Mouse (Mus musculus) C2C12 (cell line): ENCODE measurements around the gene Olfr466. TPM values are rescaled to one million over a fixed set of nuclear protein-coding genes. Genes with fewer than 3 reads are reported as not detected.

Source experiments
- H3K27me3 ChIP-seq: one replicate; pipeline ENCODE4 v1.6.1; 2011; ENCODE audit not compliant: control insufficient read depth, insufficient read depth, insufficient read length
- H3K36me3 ChIP-seq: one replicate; pipeline ENCODE4 v1.6.1; 2011; ENCODE audit not compliant: control insufficient read depth, insufficient read depth
- H3K4me3 ChIP-seq: one replicate; pipeline ENCODE4 v1.5.1; 2011; ENCODE audit warnings: mild to moderate bottlenecking, control low read depth; ENCODE audit not compliant: poor library complexity, insufficient read depth, severe bottlenecking
- H3K79me2 ChIP-seq: one replicate; pipeline ENCODE4 v1.6.1; 2011; ENCODE audit not compliant: control insufficient read depth, insufficient read depth
- H3K79me3 ChIP-seq: one replicate; pipeline ENCODE4 v1.6.1; 2011; ENCODE audit warnings: low read depth, control low read depth
- H3ac ChIP-seq: one replicate; pipeline ENCODE3; 2011; ENCODE audit warnings: low read depth; ENCODE audit not compliant: control insufficient read depth, insufficient read length
- CEBPB ChIP-seq: IDR thresholded peaks from one replicate; pipeline ENCODE4 v1.6.1; 2011; ENCODE audit warnings: low read depth, mild to moderate bottlenecking, control low read depth, moderate library complexity
- CTCF ChIP-seq: IDR thresholded peaks from one replicate; pipeline ENCODE4 v1.5.1; 2011; ENCODE audit not compliant: control insufficient read depth, insufficient read depth, insufficient read length
- FOSL1 ChIP-seq: IDR thresholded peaks from one replicate; pipeline ENCODE4 v1.8.0; 2011; ENCODE audit warnings: mild to moderate bottlenecking, low read length; ENCODE audit not compliant: poor library complexity, insufficient read depth, severe bottlenecking
- MAX ChIP-seq: IDR thresholded peaks from one replicate; pipeline ENCODE4 v1.6.1; 2011; ENCODE audit warnings: mild to moderate bottlenecking, control low read depth
- MYOD1 ChIP-seq: IDR thresholded peaks from one replicate; pipeline ENCODE4 v1.6.1; 2011; ENCODE audit warnings: low read depth; ENCODE audit not compliant: control insufficient read depth, insufficient read length
- MYOG ChIP-seq: IDR thresholded peaks from one replicate; pipeline ENCODE4 v1.6.1; 2011; ENCODE audit not compliant: control insufficient read depth, insufficient read length; ENCODE audit errors: extremely low read depth
- USF1 ChIP-seq: IDR thresholded peaks from one replicate; pipeline ENCODE4 v1.6.1; 2011; ENCODE audit warnings: low read depth, mild to moderate bottlenecking, control low read depth, moderate library complexity
- polyA plus RNA-seq: library from polyadenylated mRNA; unstranded; fragments of >200 nt; fragmentation: generic; extraction: Trizol; gene quantifications from one replicate; pipeline ENCODE4 v1.2.1, GENCODE M21; 2012; ENCODE audit warnings: missing spikeins

Gene Olfr466
- polyA plus RNA-seq, 1 experiment = not detected

DNA sequence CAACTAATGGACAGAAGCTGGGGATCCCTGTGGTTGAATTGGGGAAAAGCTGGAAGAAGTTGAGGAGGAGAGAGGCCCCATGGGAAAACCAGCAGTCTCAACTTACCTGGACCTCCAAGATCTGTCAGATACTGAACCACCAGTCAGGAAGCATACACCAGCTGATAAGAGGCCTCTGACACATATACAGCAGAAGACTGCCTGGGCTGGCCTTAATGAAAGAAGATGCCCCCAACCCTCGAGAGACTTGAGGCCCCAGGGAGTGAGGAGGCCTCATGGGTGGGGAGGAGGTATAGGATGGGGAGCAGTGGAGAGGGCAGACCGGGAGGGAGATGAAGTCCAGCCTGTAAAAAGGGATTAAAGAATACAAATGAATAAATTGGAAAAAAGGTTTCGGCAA, 29.1 kb upstream of the Olfr466 start:
- no peak for TF ChIP-seq FOSL1
- no peak for TF ChIP-seq CEBPB
- no peak for TF ChIP-seq CTCF
- no peak for TF ChIP-seq MYOG
- no peak for TF ChIP-seq MYOD1
- no peak for TF ChIP-seq MAX
- TF ChIP-seq USF1 = no peak
- Histone ChIP-seq H3K27me3 (no peaks in the 10 kb centered on the region), H3K79me3 (no peaks in the 10 kb centered on the region), H3K79me2 (no peaks in the 10 kb centered on the region), H3K36me3 (no peaks in the 10 kb centered on the region), H3ac (no peak overlapping the region), H3K4me3 (no peak overlapping the region)

DNA sequence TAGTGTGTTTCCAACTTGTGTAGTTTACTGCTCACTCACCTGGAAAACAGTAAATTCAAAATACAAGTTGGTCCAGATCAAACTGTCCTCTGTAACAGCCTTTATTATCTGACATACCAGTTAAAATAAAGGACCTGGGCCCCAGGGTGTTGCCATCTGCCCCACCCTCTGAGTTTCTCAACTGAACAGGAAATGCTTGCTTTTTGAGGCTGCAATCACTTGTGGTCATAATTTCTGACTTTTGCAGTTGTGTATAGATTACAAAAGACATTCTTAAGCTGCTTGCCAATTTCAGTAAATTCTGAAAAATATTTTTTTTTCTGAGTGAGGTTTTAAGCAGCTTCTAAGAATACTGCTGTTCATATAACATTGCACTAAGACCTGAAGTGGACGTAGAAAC, 27.9 kb upstream of the Olfr466 start:
- Histone ChIP-seq H3K4me3 (no peak overlapping the region), H3K36me3 (no peaks in the 10 kb centered on the region), H3K79me2 (no peaks in the 10 kb centered on the region), H3K79me3 (no peaks in the 10 kb centered on the region), H3K27me3 (no peaks in the 10 kb centered on the region), H3ac (no peak overlapping the region)
- TF ChIP-seq FOSL1 = no peak
- TF ChIP-seq USF1 = no peak
- no peak for TF ChIP-seq MAX

- H3K27me3 ChIP-seq = no peaks in the 10 kb centered on the region
- TF ChIP-seq FOSL1 = no peak
- TF ChIP-seq MYOG = no peak
- no peak for TF ChIP-seq MYOD1
- TF ChIP-seq USF1 = no peak
- no peak for TF ChIP-seq CEBPB
- H3ac ChIP-seq = no peak overlapping the region
- no peaks in the 10 kb centered on the region for H3K36me3 ChIP-seq
- no peaks in the 10 kb centered on the region for H3K79me2 ChIP-seq
- no peak overlapping the region for H3K4me3 ChIP-seq
- H3K79me3 ChIP-seq = no peaks in the 10 kb centered on the region
Measured at GRCm38 (mm10) chr13:65127063-65127847, 22.8 kb upstream of the Olfr466 start.

DNA sequence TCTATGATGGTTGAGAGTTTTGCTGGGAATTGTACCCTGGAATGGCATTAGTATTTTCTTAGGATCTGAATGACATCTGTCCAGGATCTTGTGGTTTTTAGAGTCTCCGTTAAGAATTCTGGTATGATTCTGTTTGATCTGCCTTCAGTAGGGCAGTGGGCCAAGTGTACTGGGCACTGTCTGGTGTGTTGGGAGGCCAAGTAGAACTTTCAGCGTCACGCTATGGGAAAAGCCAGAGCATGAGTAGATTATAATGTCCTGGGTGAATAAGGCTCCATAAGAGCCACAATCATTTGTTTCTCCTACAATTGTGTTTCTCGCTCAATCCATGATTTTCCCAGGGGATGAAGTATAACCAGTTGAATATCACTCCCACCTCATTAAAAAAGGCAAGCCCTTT, 12.3 kb upstream of the Olfr466 start, which contains the start of gene Olfr465-ps1:
Gene Olfr465-ps1 (plus strand): TSS at position 301 of the 400 bp plus-strand sequence.
- H3K27me3 ChIP-seq = no peaks in the 10 kb centered on the region
- TF ChIP-seq USF1 = no peak
- TF ChIP-seq CEBPB = no peak
- no peak for TF ChIP-seq MAX
- TF ChIP-seq MYOG = no peak
- no peak for TF ChIP-seq CTCF
- no peak for TF ChIP-seq FOSL1
- no peak for TF ChIP-seq MYOD1
- H3K79me2 ChIP-seq = no peaks in the 10 kb centered on the region
- no peak within 1 kb of the TSS for H3ac ChIP-seq
- H3K79me3 ChIP-seq = no peaks in the 10 kb centered on the region
- H3K4me3 ChIP-seq = no peak within 1 kb of the TSS
- no peaks in the 10 kb centered on the region for H3K36me3 ChIP-seq

- Histone ChIP-seq H3K79me3 (no peaks in the 10 kb centered on the region), H3K27me3 (no peaks in the 10 kb centered on the region), H3K79me2 (no peaks in the 10 kb centered on the region), H3ac (no peak overlapping the region), H3K4me3 (no peak overlapping the region), H3K36me3 (no peaks in the 10 kb centered on the region)
- TF ChIP-seq CEBPB = no peak
- no peak for TF ChIP-seq CTCF
- no peak for TF ChIP-seq MYOG
- no peak for TF ChIP-seq USF1
- no peak for TF ChIP-seq MYOD1
- TF ChIP-seq MAX = no peak
- TF ChIP-seq FOSL1 = no peak
Measured at GRCm38 (mm10) chr13:65174102-65174501, 24.1 kb downstream of the Olfr466 start.
